Mouse (Mus musculus): ENCODE data around the gene Stra6. TPM values are rescaled to one million over a fixed set of nuclear protein-coding genes. Genes with fewer than 3 reads are reported as not detected.

The Stra6 gene
- 0.29 TPM for polyA plus RNA-seq (2012; fragmentation: generic; extraction: Trizol)
- long read RNA-seq, experiment 1: 0 reads
- long read RNA-seq, experiment 2: 0 reads

- no peak for TF ChIP-seq FOSL1 (IDR thresholded peaks at IDR 0.05; ENCODE audit: insufficient read depth, low read length, poor library complexity, severe bottlenecking)
- TF ChIP-seq MYOD1 (IDR thresholded peaks at IDR 0.05; ENCODE audit: control insufficient read depth, insufficient read length, low read depth): no peak
- TF ChIP-seq CEBPB (IDR thresholded peaks at IDR 0.05; ENCODE audit: low read depth): no peak
- no peak for TF ChIP-seq MYOG (IDR thresholded peaks at IDR 0.05; ENCODE audit: control insufficient read depth, extremely low read depth, insufficient read length)
- TF ChIP-seq MAX (IDR thresholded peaks at IDR 0.05): no peak
- no peak within 1 kb of the TSS for H3ac ChIP-seq (ENCODE audit: control insufficient read depth, insufficient read length, low read depth)
- H3K27me3 ChIP-seq (ENCODE audit: control insufficient read depth, insufficient read depth, insufficient read length): peaks cover 31% of the 10 kb centered on the region
- no peaks in the 10 kb centered on the region for H3K36me3 ChIP-seq (ENCODE audit: control insufficient read depth, insufficient read depth)
- H3K4me3 ChIP-seq (ENCODE audit: insufficient read depth, poor library complexity, severe bottlenecking): no peak within 1 kb of the TSS
- H3K79me3 ChIP-seq (ENCODE audit: low read depth): no peaks in the 10 kb centered on the region
- no peaks in the 10 kb centered on the region for H3K79me2 ChIP-seq (ENCODE audit: control insufficient read depth, insufficient read depth)
Measured at GRCm38 (mm10) chr9:58063531-58063930, at the start of gene Stra6. Gene Stra6 (plus strand): TSS chr9:58063788.

DNA sequence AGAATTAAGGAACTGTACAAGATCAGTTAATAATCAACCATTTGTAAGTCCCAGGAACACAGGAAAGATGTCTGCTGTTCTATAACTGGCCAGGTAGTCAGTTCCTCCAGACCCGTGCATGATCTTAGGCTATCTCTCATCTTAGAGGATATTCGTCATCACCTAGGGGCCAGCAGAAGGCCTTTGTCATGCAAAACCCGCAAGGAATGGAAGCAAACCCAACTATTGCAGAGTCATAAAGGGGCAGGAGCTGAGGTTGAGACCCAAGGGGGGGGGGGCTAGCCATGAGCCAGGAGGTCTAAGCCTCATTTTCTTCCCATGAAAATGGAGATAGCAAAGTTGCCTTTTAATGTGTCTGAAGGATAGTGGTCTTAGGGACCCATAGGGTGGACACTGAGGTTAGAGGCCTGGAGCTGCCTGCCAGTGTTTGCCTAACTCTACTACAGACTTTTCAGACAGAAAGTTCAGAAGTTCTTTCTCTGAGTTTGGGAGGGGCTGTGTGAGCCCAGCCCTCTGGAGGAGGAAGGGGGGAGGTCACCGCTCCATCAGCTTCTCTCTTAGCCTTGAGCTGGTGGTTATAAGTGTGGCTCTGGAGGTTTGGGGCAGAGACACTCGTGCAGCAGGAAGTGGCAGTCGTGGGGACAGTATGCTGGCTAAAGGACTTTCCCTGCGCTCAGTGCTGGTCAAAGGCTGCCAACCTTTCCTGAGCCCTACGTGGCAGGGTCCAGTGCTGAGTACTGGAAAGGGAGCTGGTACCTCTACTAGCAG is 49.0 kb upstream of the Stra6 start:
- H3ac ChIP-seq (ENCODE audit: control insufficient read depth, insufficient read length, low read depth): no peak overlapping the region
- TF ChIP-seq MYOD1 (IDR thresholded peaks at IDR 0.05; ENCODE audit: control insufficient read depth, insufficient read length, low read depth) (no peak), CEBPB (IDR thresholded peaks at IDR 0.05; ENCODE audit: low read depth) (no peak), MYOG (IDR thresholded peaks at IDR 0.05; ENCODE audit: control insufficient read depth, extremely low read depth, insufficient read length) (no peak), USF1 (IDR thresholded peaks at IDR 0.05; ENCODE audit: low read depth) (no peak), CTCF (IDR thresholded peaks at IDR 0.05; ENCODE audit: control insufficient read depth, insufficient read depth, insufficient read length) (no peak), FOSL1 (IDR thresholded peaks at IDR 0.05; ENCODE audit: insufficient read depth, low read length, poor library complexity, severe bottlenecking) (no peak), MAX (IDR thresholded peaks at IDR 0.05) (no peak)
- no peaks in the 10 kb centered on the region for H3K79me3 ChIP-seq (ENCODE audit: low read depth)
- no peaks in the 10 kb centered on the region for H3K79me2 ChIP-seq (ENCODE audit: control insufficient read depth, insufficient read depth)
- H3K36me3 ChIP-seq (ENCODE audit: control insufficient read depth, insufficient read depth): no peaks in the 10 kb centered on the region
- H3K27me3 ChIP-seq (ENCODE audit: control insufficient read depth, insufficient read depth, insufficient read length): no peaks in the 10 kb centered on the region
- no peak overlapping the region for H3K4me3 ChIP-seq (ENCODE audit: insufficient read depth, poor library complexity, severe bottlenecking)

DNA sequence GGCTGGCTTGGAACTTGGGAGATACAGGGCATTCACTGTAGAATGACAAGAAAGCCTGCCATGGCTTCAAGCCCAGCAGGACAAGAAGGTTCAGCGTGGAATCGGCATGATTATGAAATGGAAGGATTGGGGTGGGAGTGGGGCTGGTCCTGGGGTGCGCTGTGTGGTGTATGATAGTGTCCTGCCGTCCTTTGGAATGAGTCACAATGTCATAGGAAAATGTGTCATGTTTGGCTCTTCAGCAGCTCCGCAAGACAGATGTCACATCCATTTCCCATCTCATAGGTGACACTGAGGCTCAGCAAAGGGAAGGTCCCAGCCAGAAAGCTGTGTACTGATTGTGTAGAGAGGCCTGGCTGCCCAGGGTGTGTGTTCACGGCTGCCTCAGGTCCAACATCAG is 47.7 kb upstream of the Stra6 start:
- no peak overlapping the region for H3K4me3 ChIP-seq (ENCODE audit: insufficient read depth, poor library complexity, severe bottlenecking)
- H3K36me3 ChIP-seq (ENCODE audit: control insufficient read depth, insufficient read depth): no peaks in the 10 kb centered on the region
- H3K79me3 ChIP-seq (ENCODE audit: low read depth): no peaks in the 10 kb centered on the region
- TF ChIP-seq MYOG (IDR thresholded peaks at IDR 0.05; ENCODE audit: control insufficient read depth, extremely low read depth, insufficient read length) (no peak), USF1 (IDR thresholded peaks at IDR 0.05; ENCODE audit: low read depth) (no peak), MAX (IDR thresholded peaks at IDR 0.05) (no peak), FOSL1 (IDR thresholded peaks at IDR 0.05; ENCODE audit: insufficient read depth, low read length, poor library complexity, severe bottlenecking) (no peak), CTCF (IDR thresholded peaks at IDR 0.05; ENCODE audit: control insufficient read depth, insufficient read depth, insufficient read length) (no peak), CEBPB (IDR thresholded peaks at IDR 0.05; ENCODE audit: low read depth) (no peak), MYOD1 (IDR thresholded peaks at IDR 0.05; ENCODE audit: control insufficient read depth, insufficient read length, low read depth) (no peak)
- H3K27me3 ChIP-seq (ENCODE audit: control insufficient read depth, insufficient read depth, insufficient read length): no peaks in the 10 kb centered on the region
- H3ac ChIP-seq (ENCODE audit: control insufficient read depth, insufficient read length, low read depth): no peak overlapping the region
- no peaks in the 10 kb centered on the region for H3K79me2 ChIP-seq (ENCODE audit: control insufficient read depth, insufficient read depth)

DNA sequence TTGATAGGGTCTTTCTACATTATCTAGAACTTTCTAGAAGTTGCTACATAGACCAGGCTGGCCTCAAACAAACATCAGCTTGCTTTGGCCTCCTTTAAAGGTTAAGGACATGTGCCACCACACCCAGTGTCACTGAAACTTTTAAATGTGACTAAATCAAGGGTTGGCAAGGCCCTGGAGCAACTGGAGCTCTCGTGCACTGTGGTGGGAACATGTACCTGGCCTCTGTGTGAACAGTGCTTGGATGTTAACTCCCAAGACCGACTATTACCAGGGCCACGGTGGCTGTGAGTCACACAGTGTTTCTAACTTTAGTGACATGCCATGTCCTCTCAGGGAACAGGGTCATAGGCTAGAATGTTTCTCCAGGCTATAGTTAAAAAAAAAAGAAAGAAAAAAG is 46.6 kb upstream of the Stra6 start:
- Histone ChIP-seq H3K4me3 (ENCODE audit: insufficient read depth, poor library complexity, severe bottlenecking) (no peak overlapping the region), H3ac (ENCODE audit: control insufficient read depth, insufficient read length, low read depth) (no peak overlapping the region), H3K36me3 (ENCODE audit: control insufficient read depth, insufficient read depth) (no peaks in the 10 kb centered on the region), H3K79me3 (ENCODE audit: low read depth) (no peaks in the 10 kb centered on the region), H3K79me2 (ENCODE audit: control insufficient read depth, insufficient read depth) (no peaks in the 10 kb centered on the region), H3K27me3 (ENCODE audit: control insufficient read depth, insufficient read depth, insufficient read length) (no peaks in the 10 kb centered on the region)
- TF ChIP-seq CTCF (IDR thresholded peaks at IDR 0.05; ENCODE audit: control insufficient read depth, insufficient read depth, insufficient read length) (no peak), MAX (IDR thresholded peaks at IDR 0.05) (no peak), USF1 (IDR thresholded peaks at IDR 0.05; ENCODE audit: low read depth) (no peak), FOSL1 (IDR thresholded peaks at IDR 0.05; ENCODE audit: insufficient read depth, low read length, poor library complexity, severe bottlenecking) (no peak), MYOD1 (IDR thresholded peaks at IDR 0.05; ENCODE audit: control insufficient read depth, insufficient read length, low read depth) (no peak), CEBPB (IDR thresholded peaks at IDR 0.05; ENCODE audit: low read depth) (no peak), MYOG (IDR thresholded peaks at IDR 0.05; ENCODE audit: control insufficient read depth, extremely low read depth, insufficient read length) (no peak)

DNA sequence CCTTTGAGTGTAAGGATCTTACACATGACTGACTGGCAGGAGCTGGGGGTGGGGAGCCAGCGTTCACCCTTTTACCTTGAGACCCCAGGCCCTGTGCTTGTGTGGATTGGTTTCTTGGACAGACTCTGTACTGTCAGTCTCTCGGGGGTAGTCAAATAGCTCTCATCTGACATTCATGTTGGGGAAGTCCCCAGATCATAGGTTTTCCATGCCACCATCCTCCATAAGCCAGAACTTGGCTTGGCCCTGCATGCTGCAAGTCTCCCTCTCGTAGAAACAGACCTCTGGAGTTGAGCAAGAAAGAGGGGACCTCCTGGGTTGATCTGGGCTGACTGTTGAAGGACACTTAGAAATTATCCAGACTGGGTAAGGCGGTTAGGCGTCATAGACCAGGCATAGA is 45.2 kb upstream of the Stra6 start:
- Histone ChIP-seq H3K36me3 (ENCODE audit: control insufficient read depth, insufficient read depth) (no peaks in the 10 kb centered on the region), H3K27me3 (ENCODE audit: control insufficient read depth, insufficient read depth, insufficient read length) (no peaks in the 10 kb centered on the region), H3K79me3 (ENCODE audit: low read depth) (no peaks in the 10 kb centered on the region), H3K4me3 (ENCODE audit: insufficient read depth, poor library complexity, severe bottlenecking) (no peak overlapping the region), H3ac (ENCODE audit: control insufficient read depth, insufficient read length, low read depth) (no peak overlapping the region), H3K79me2 (ENCODE audit: control insufficient read depth, insufficient read depth) (no peaks in the 10 kb centered on the region)
- no peak for TF ChIP-seq CTCF (IDR thresholded peaks at IDR 0.05; ENCODE audit: control insufficient read depth, insufficient read depth, insufficient read length)
- TF ChIP-seq MYOD1 (IDR thresholded peaks at IDR 0.05; ENCODE audit: control insufficient read depth, insufficient read length, low read depth): no peak
- no peak for TF ChIP-seq USF1 (IDR thresholded peaks at IDR 0.05; ENCODE audit: low read depth)
- TF ChIP-seq FOSL1 (IDR thresholded peaks at IDR 0.05; ENCODE audit: insufficient read depth, low read length, poor library complexity, severe bottlenecking): no peak
- TF ChIP-seq MAX (IDR thresholded peaks at IDR 0.05): no peak
- TF ChIP-seq MYOG (IDR thresholded peaks at IDR 0.05; ENCODE audit: control insufficient read depth, extremely low read depth, insufficient read length): no peak
- TF ChIP-seq CEBPB (IDR thresholded peaks at IDR 0.05; ENCODE audit: low read depth): no peak
